Mouse (Mus musculus) cerebellum, adult 2 months (tissue): ENCODE measurements around the gene Notch2. TPM values are rescaled to one million over a fixed set of nuclear protein-coding genes. Genes with fewer than 3 reads are reported as not detected.

Experiments
- DNase-seq, 2 experiments: peaks; one replicate each; pipeline ENCODE4 v3.0.0; 2021
- H3K27ac ChIP-seq: fragments of 200-500 bp; 2 replicates; pipeline ENCODE4 v1.5.1; 2012; ENCODE audit warnings: low read length, control low read depth, inconsistent platforms; ENCODE audit not compliant: insufficient read depth
- H3K27me3 ChIP-seq: fragments of 200-500 bp; 2 replicates; pipeline ENCODE4 v1.6.1; 2012; ENCODE audit warnings: inconsistent platforms, mild to moderate bottlenecking, low read length, moderate library complexity; ENCODE audit not compliant: control insufficient read depth, insufficient read depth
- H3K4me1 ChIP-seq: fragments of 200-500 bp; 2 replicates; pipeline ENCODE4 v1.6.1; 2011; ENCODE audit warnings: low read length; ENCODE audit not compliant: control insufficient read depth, insufficient read depth
- H3K4me3 ChIP-seq: fragments of 200-500 bp; replicated peaks from 2 replicates; pipeline ENCODE3; 2011; ENCODE audit warnings: mild to moderate bottlenecking, low read depth, low read length, control low read depth; ENCODE audit not compliant: insufficient read depth
- CTCF ChIP-seq: fragments of 200-500 bp; IDR thresholded peaks from 2 replicates; pipeline ENCODE4 v1.5.1; 2011; ENCODE audit warnings: low read depth, mild to moderate bottlenecking, control low read depth, low read length, moderate library complexity, borderline replicate concordance; ENCODE audit not compliant: insufficient read depth
- POLR2A ChIP-seq: fragments of 200-500 bp; IDR thresholded peaks from 2 replicates; pipeline ENCODE4 v1.6.1; 2011; ENCODE audit warnings: low read length, control low read depth, borderline replicate concordance; ENCODE audit not compliant: insufficient read depth
- WGBS: fragments of 180-500 bp; shearing (Covaris S2); methylation state at CpG from one replicate; pipeline ENCODE4 v1.1.7; 2018; 5-methylcytosine and 5-hydroxymethylcytosine counted together
- polyA plus RNA-seq: library from polyadenylated mRNA; depleted of rRNA; stranded (reverse); fragments of >200 nt; gene quantifications from 2 replicates; pipeline ENCODE4 v1.2.3, GENCODE M21; 2012

The Notch2 gene
- polyA plus RNA-seq, 1 experiment = 5.1 TPM

DNA sequence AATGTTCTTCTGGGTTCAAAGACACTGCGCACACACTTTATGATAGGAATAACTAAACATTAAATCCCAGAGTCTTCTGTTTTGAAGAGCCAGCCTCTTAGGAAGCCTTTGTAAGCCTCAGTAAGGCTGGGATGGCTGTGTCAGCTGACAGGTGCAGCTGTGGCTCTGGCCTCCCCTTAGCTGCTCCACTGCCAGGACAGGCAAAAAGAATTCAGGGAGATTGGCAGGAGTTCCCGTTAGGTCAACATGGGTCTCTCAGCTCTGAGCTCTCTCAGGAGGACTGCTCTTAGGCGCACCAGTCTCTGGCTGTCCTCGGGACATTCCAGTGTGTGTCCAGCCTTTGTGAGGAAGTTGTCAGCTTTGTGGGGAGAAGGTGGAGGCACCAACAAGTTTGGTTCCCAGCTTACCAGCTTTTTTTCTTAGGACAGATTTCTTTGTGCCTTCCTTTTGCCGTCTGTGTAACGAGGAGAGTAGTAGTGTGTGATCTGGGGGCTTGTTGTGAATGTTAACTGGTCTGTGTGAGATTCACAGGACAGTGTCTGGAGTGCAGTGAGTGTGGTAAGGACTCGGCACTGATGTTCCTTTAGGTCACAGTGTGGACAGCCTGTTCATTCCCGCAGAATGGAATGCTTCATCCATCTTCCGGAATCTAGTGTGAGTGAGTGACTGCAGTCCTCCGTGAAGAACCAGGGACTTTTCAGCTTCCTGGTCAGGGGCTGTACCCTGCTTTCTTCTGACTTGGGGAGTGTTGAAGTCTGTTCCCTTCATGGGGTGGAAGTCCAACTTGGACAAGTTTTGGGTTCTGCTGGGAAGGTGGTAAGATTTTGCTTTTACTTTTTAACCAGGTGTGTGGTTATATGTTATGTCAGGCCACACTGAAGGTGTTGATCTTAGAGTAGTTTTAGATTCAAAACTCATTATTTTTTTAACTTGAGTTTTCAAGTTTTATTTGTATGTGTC, 12.9 kb downstream of the Notch2 start:
- 81% methylated on average over 10 of the region's 10 CpGs for WGBS
- no peak for DNase-seq
- H3K27ac ChIP-seq = no peak overlapping the region

DNA sequence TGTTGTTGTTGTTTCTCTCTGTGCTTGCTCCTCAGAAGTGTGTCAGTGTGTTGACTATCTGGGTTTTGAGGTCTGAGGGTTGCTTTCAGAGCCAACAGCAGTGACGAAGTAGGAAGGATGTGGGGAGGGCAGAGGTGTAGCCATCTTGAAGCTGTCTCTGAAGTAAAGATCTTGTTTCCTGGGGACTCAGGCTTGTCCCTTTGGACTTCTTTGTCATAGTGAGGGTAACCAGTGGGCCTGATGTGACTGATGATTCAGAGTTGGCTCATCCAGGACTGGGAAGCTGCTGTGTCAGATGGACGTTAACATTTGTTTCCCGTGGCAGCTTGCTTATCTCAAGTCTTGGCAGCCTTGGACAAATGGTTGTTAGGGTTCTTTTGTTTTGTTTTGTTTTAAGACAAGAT, 14.0 kb downstream of the Notch2 start:
- Histone ChIP-seq H3K27ac (no peak overlapping the region), H3K4me1 (peaks cover 6% of the 10 kb centered on the region), H3K4me3 (no peak overlapping the region), H3K27me3 (no peaks in the 10 kb centered on the region)
- TF ChIP-seq CTCF (no peak), POLR2A (no peak)
- no peak for DNase-seq
- 58% methylated on average over 3 of the region's 3 CpGs for WGBS

More for the DNA sequence above, 12.9 kb downstream of the Notch2 start:
- Histone ChIP-seq H3K27me3 (no peaks in the 10 kb centered on the region), H3K4me3 (no peak overlapping the region), H3K4me1 (peaks cover 6% of the 10 kb centered on the region)
- TF ChIP-seq CTCF (no peak), POLR2A (no peak)

DNA sequence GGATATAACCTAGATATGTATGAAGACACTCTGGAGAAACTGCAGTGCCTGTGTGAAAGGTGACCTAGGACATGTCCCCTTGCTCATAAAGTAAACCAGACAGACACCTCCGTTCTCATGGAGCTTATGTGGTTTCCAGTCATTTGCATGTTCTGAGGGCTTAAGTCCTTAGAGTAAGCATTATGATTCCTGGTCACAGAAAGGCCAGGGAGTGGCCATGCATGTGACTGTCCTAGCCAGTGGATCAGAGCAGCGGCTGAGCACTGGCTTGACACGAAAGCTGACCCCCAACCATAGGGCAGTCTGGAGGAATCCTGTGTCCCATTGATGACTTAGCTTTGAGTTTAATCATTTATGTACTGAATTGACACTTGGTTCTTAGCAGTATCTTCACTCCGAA, 14.7 kb downstream of the Notch2 start:
- no peaks in the 10 kb centered on the region for H3K27me3 ChIP-seq
- H3K27ac ChIP-seq = no peak overlapping the region
- WGBS = 93% methylated on average over 4 of the region's 4 CpGs
- TF ChIP-seq CTCF (no peak), POLR2A (no peak)
- no peak overlapping the region for H3K4me3 ChIP-seq
- peaks cover 6% of the 10 kb centered on the region for H3K4me1 ChIP-seq
- no peak for DNase-seq

DNA sequence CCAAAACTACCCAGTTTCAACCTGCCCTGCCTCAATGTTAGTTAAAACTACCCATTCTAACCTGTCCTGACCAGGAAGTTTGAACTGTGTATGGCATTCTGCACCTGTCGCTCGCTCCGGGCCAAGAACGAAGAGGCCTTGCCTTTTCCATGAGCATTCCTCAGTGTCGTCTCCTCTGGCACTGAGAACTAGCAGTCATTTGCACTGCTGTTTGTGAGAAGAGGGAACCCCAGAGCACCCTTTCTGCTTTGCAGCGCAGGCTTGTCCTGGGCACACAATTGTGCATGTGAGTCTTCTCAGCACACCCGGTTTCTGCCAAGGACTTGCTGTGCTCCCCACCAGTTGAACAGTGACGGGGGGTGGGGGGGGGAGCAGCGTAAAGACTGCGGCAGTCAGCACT, 15.6 kb downstream of the Notch2 start:
- DNase-seq = no peak
- WGBS = 53% methylated on average over 10 of the region's 10 CpGs
- H3K4me3 ChIP-seq = no peak overlapping the region
- peaks cover 6% of the 10 kb centered on the region for H3K4me1 ChIP-seq
- H3K27ac ChIP-seq = no peak overlapping the region
- TF ChIP-seq POLR2A (no peak), CTCF (no peak)
- no peaks in the 10 kb centered on the region for H3K27me3 ChIP-seq

DNA sequence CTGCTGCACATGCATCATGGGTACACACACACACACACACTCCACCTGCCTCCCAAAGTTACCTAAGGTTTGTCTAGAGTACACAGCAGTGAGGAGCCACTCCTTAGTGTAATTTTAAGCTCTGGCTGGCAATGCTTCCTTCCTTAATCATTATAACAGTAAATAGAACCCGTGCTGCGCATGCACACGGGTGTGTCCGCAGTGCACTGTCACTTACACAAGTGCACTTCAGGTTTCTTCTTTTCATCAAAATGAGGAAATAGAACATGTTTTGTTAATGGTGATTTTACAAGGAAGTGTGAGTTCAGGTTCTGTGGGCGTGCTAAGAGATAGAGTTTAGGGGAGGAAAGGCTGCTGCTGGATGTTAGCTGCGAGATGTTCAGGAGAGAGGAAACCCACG, 17.8 kb downstream of the Notch2 start:
- H3K27me3 ChIP-seq = no peaks in the 10 kb centered on the region
- H3K4me3 ChIP-seq = no peak overlapping the region
- H3K27ac ChIP-seq = no peak overlapping the region
- TF ChIP-seq CTCF = no peak
- TF ChIP-seq POLR2A = no peak
- peaks cover 2% of the 10 kb centered on the region; the same call in 1 of the 2 replicates for H3K4me1 ChIP-seq
- 94% methylated on average over 7 of the region's 7 CpGs for WGBS
- no peak for DNase-seq

DNA sequence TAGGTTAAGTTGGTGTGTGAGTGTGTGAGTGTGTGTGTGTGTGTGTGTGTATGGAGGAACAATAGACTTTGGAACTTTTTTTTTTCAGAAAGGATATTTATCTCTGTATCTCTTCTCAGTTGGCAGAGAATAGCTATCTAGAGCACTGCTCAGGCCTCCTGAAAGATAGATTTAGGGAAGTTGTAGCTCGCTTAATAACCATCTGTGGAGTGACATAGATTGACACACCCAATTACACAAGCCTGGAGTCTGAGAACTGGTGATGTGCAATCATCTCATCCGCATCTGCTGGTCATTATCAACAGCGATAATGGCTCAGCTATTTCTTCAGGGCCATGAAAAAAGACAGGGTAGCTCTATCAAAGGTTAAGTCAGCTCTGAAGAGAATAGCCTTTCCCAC, 18.9 kb downstream of the Notch2 start:
- H3K4me3 ChIP-seq = no peak overlapping the region
- TF ChIP-seq POLR2A (no peak), CTCF (no peak)
- 90% methylated on average over 3 of the region's 3 CpGs for WGBS
- H3K4me1 ChIP-seq = peaks cover 2% of the 10 kb centered on the region; the same call in 1 of the 2 replicates
- no peak for DNase-seq
- no peaks in the 10 kb centered on the region for H3K27me3 ChIP-seq
- H3K27ac ChIP-seq = no peak overlapping the region

DNA sequence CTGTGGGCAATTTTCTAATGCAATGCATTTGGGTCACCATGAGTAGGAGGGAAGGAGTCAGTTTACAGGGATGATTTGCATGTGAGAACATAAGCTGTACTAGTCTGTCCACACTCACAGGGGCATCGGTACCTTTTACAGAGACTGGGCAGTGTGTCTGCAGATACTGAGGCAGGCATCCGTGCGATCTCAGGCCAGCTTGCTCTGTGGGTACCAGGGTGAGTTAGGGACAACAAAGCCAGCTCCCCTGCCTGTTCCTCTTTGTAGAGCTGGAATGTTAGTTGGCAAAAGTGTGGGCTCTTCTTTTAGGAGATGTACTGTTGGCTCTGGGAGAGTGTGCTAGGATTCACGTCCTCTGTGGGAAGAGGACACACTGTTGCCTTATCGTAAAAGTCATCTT, 19.6 kb downstream of the Notch2 start:
- Histone ChIP-seq H3K27ac (no peak overlapping the region), H3K27me3 (no peaks in the 10 kb centered on the region), H3K4me3 (no peak overlapping the region), H3K4me1 (peaks cover 2% of the 10 kb centered on the region; the same call in 1 of the 2 replicates)
- DNase-seq = no peak
- 39% methylated on average over 5 of the region's 5 CpGs for WGBS
- TF ChIP-seq POLR2A (no peak), CTCF (no peak)
